Mouse (Mus musculus) thymus, adult 2 months (tissue): ENCODE measurements around the gene Mgat3.

ENCODE experiments used
- CTCF ChIP-seq: fragments of 200-500 bp; IDR thresholded peaks from 2 replicates; pipeline ENCODE4 v1.5.1; 2012; ENCODE audit warnings: mild to moderate bottlenecking, control low read depth, low read length, moderate library complexity, borderline replicate concordance; ENCODE audit not compliant: control insufficient read depth, poor library complexity, insufficient read depth; ENCODE audit errors: extremely low read depth
- POLR2A ChIP-seq: fragments of 200-500 bp; IDR thresholded peaks from 2 replicates; pipeline ENCODE4 v1.6.1; 2012; ENCODE audit warnings: mild to moderate bottlenecking, low read length, control low read depth, moderate library complexity; ENCODE audit not compliant: control insufficient read depth, poor library complexity, insufficient read depth; ENCODE audit errors: extremely low read depth

DNA sequence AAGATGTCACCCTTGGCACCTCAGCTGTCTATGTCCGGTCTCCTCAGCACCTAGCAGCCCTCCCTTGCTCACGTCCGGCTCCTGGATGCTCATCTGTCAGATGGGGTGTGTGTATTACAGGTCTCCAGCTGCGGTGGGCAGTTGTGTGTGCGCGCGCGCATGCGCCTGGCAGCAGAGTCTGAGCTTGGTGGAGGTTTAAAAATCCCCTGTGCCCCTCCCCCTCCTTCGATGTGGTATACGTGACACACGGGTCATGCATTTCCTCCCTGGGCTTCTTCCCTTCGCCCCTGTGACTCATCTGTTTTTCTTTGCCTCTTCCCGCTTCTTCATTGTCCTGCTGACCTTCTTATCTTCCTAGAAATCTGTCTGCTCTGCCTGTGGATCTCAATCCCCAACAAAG, 45.7 kb downstream of the Mgat3 start:
- TF ChIP-seq POLR2A (no peak), CTCF (0 out of 2 replicates have a peak, but pooled peaks have one; percentile 13)
